Mouse (Mus musculus) CH12.LX (cell line): ENCODE data around the gene Rps16. TPM values are rescaled to one million over a fixed set of nuclear protein-coding genes. Genes with fewer than 3 reads are reported as not detected.

ENCODE experiments used
- DNase-seq: peaks from one replicate; pipeline ENCODE4 v3.0.0-alpha.2; 2013; ENCODE audit errors: extremely low read depth
- H3K27ac ChIP-seq: 2 replicates; pipeline ENCODE4 v1.5.1; 2012; ENCODE audit warnings: low read depth, mild to moderate bottlenecking, control low read depth, moderate library complexity; ENCODE audit not compliant: insufficient read depth
- H3K27me3 ChIP-seq: replicated peaks from 2 replicates; pipeline ENCODE3; 2012; ENCODE audit warnings: inconsistent platforms
- H3K36me3 ChIP-seq, 2 experiments: replicated peaks in 1 of 2; 2 replicates each; pipeline versions ENCODE3 to v1.6.1; 2012; ENCODE audit warnings: inconsistent platforms in 1 of 2, low read length in 1 of 2, mild to moderate bottlenecking in 1 of 2, mixed read lengths in 1 of 2, moderate library complexity in 1 of 2; ENCODE audit not compliant: control insufficient read depth in 1 of 2, insufficient read depth in 1 of 2
- H3K4me1 ChIP-seq, 2 experiments: 2 replicates each; pipeline ENCODE4 v1.6.1; 2012; ENCODE audit warnings: inconsistent platforms in 1 of 2, moderate library complexity in 1 of 2; ENCODE audit not compliant: insufficient read depth in 2 of 2, control insufficient read depth in 1 of 2
- H3K4me2 ChIP-seq: 2 replicates; pipeline ENCODE4 v1.6.1; 2012; ENCODE audit warnings: low read depth, mild to moderate bottlenecking, control low read depth; ENCODE audit not compliant: poor library complexity, insufficient read depth, severe bottlenecking
- H3K4me3 ChIP-seq, 3 experiments: fragments of 150-350 bp in 1 of 3; sonication (generic) in 1 of 3; replicated peaks in 1 of 3; 2 replicates each; pipeline versions ENCODE3 to v1.5.1; 2011 to 2012; ENCODE audit warnings: low read depth in 2 of 3, low read length in 2 of 3, mild to moderate bottlenecking in 2 of 3, moderate library complexity in 2 of 3, control low read depth in 1 of 3, improper control_type of control experiment in 1 of 3, inconsistent platforms in 1 of 3, mixed read lengths in 1 of 3; ENCODE audit not compliant: poor library complexity in 1 of 3
- H3K79me2 ChIP-seq: replicated peaks from 2 replicates; pipeline ENCODE4 v1.6.1; 2012; ENCODE audit warnings: mild to moderate bottlenecking, moderate library complexity; ENCODE audit not compliant: control insufficient read depth, poor library complexity, insufficient read depth, severe bottlenecking; ENCODE audit errors: extremely low read depth
- H3K9ac ChIP-seq: 2 replicates; pipeline ENCODE4 v1.6.1; 2012; ENCODE audit warnings: low read depth, mild to moderate bottlenecking, control low read depth, moderate library complexity; ENCODE audit not compliant: insufficient read depth
- H3K9me3 ChIP-seq: replicated peaks from 2 replicates; pipeline ENCODE3; 2012; ENCODE audit warnings: low read length, inconsistent platforms, mixed read lengths
- CHD1 ChIP-seq: IDR thresholded peaks from 2 replicates; pipeline ENCODE4 v1.6.1; 2012; ENCODE audit warnings: low read depth, low read length, improper control_type of control experiment, inconsistent platforms
- CTCF ChIP-seq, 2 experiments: IDR thresholded peaks in 1 of 2; conservative IDR thresholded peaks in 1 of 2; 2 replicates each; pipeline ENCODE4 v1.5.1; 2011 to 2012; ENCODE audit warnings: low read depth in 2 of 2, low read length in 2 of 2, improper control_type of control experiment in 1 of 2, inconsistent platforms in 1 of 2, mild to moderate bottlenecking in 1 of 2, moderate library complexity in 1 of 2
- E2F4 ChIP-seq: IDR thresholded peaks from 2 replicates; pipeline ENCODE4 v1.6.1; 2011; ENCODE audit warnings: low read depth, low read length, improper control_type of control experiment; ENCODE audit not compliant: insufficient replicate concordance
- ELF1 ChIP-seq: IDR thresholded peaks from 2 replicates; pipeline ENCODE4 v1.6.1; 2014; ENCODE audit warnings: low read depth, mild to moderate bottlenecking, inconsistent platforms, low read length, improper control_type of control experiment
- ETS1 ChIP-seq: conservative IDR thresholded peaks from 2 replicates; pipeline ENCODE4 v1.6.1; 2012; ENCODE audit warnings: low read depth, mild to moderate bottlenecking, inconsistent platforms, low read length, improper control_type of control experiment, moderate library complexity
- HCFC1 ChIP-seq: IDR thresholded peaks from 2 replicates; pipeline ENCODE4 v1.6.1; 2012; ENCODE audit warnings: low read depth, mild to moderate bottlenecking, inconsistent platforms, low read length, improper control_type of control experiment
- IRF4 ChIP-seq: IDR thresholded peaks from 2 replicates; pipeline ENCODE4 v1.6.1; 2014; ENCODE audit warnings: low read depth, mild to moderate bottlenecking, inconsistent platforms, low read length, improper control_type of control experiment
- KAT2A ChIP-seq: IDR thresholded peaks from 2 replicates; pipeline ENCODE4 v1.6.1; 2012; ENCODE audit warnings: low read length, improper control_type of control experiment, inconsistent platforms; ENCODE audit not compliant: insufficient replicate concordance
- MAX ChIP-seq: IDR thresholded peaks from 2 replicates; pipeline ENCODE4 v1.6.1; 2011; ENCODE audit warnings: low read length, improper control_type of control experiment
- MYC ChIP-seq: IDR thresholded peaks from 2 replicates; pipeline ENCODE4 v1.6.1; 2011; ENCODE audit warnings: low read depth, mild to moderate bottlenecking, improper control_type of control experiment, low read length
- NRF1 ChIP-seq: IDR thresholded peaks from 2 replicates; pipeline ENCODE4 v1.6.1; 2014; ENCODE audit warnings: low read depth, mild to moderate bottlenecking, inconsistent platforms, low read length, improper control_type of control experiment, moderate library complexity
- PAX5 ChIP-seq: IDR thresholded peaks from 2 replicates; pipeline ENCODE4 v1.6.1; 2012; ENCODE audit warnings: low read length, inconsistent platforms, mixed read lengths
- POLR2A ChIP-seq: IDR thresholded peaks from 2 replicates; pipeline ENCODE4 v1.6.1; 2011; ENCODE audit warnings: low read depth, mild to moderate bottlenecking, improper control_type of control experiment, low read length
- POLR2AphosphoS2 ChIP-seq: IDR thresholded peaks from 2 replicates; pipeline ENCODE4 v1.6.1; 2011; ENCODE audit warnings: low read depth, low read length, improper control_type of control experiment
- RAD21 ChIP-seq: IDR thresholded peaks from 2 replicates; pipeline ENCODE4 v1.6.1; 2011; ENCODE audit warnings: low read depth, mild to moderate bottlenecking, low read length, improper control_type of control experiment, moderate library complexity
- TCF12 ChIP-seq: IDR thresholded peaks from 2 replicates; pipeline ENCODE4 v1.6.1; 2014; ENCODE audit warnings: low read depth, mild to moderate bottlenecking, inconsistent platforms, low read length, improper control_type of control experiment
- USF1 ChIP-seq: IDR thresholded peaks from 2 replicates; pipeline ENCODE4 v1.6.1; 2014; ENCODE audit warnings: low read depth, mild to moderate bottlenecking, inconsistent platforms, low read length, improper control_type of control experiment
- ZKSCAN1 ChIP-seq: IDR thresholded peaks from 2 replicates; pipeline ENCODE4 v1.6.1; 2012; ENCODE audit warnings: low read depth, inconsistent platforms, low read length, improper control_type of control experiment, borderline replicate concordance
- ZMIZ1 ChIP-seq: IDR thresholded peaks from 2 replicates; pipeline ENCODE4 v1.6.1; 2012; ENCODE audit warnings: low read depth, mild to moderate bottlenecking, inconsistent platforms, low read length, improper control_type of control experiment
- ZNF384 ChIP-seq: IDR thresholded peaks from 2 replicates; pipeline ENCODE4 v1.6.1; 2012; ENCODE audit warnings: low read depth, low read length, improper control_type of control experiment, inconsistent platforms
- dilution Hi-C: fragments of 300-500 bp; cut with MboI; formaldehyde crosslinking; loops from 2 replicates; pipeline ENCODE4 v1.14.3; 2020; ENCODE audit warnings: low sequenced_read_pairs; ENCODE audit not compliant: extremely low pct_unique_long_range_greater_than_20kb, extremely low pct_ligation_motif_present
- in situ Hi-C: fragments of 300-500 bp; cut with MboI; formaldehyde crosslinking; loops from 3 replicates; pipeline ENCODE4 v1.14.3; 2019; ENCODE audit warnings: low sequenced_read_pairs, low pct_ligation_motif_present, low pct_unique_long_range_greater_than_20kb, mixed read lengths
- polyA plus RNA-seq: library from polyadenylated mRNA; unstranded; fragments of >175 nt; gene quantifications from 2 replicates; pipeline ENCODE4 v1.2.1, GENCODE M21; 2012; ENCODE audit warnings: low read depth; ENCODE audit not compliant: insufficient read length
- total RNA-seq, 2 experiments: library from RNA; depleted of rRNA; stranded (reverse); fragments of 300-350 nt in 1 of 2; fragments of >200 nt in 1 of 2; gene quantifications; 2 replicates each; pipeline ENCODE4 v1.2.3; 2012 to 2014

The Rps16 gene
- total and polyA plus RNA-seq, 3 experiments, result 66.7 to 2,040 (median 1,254) TPM

DNA sequence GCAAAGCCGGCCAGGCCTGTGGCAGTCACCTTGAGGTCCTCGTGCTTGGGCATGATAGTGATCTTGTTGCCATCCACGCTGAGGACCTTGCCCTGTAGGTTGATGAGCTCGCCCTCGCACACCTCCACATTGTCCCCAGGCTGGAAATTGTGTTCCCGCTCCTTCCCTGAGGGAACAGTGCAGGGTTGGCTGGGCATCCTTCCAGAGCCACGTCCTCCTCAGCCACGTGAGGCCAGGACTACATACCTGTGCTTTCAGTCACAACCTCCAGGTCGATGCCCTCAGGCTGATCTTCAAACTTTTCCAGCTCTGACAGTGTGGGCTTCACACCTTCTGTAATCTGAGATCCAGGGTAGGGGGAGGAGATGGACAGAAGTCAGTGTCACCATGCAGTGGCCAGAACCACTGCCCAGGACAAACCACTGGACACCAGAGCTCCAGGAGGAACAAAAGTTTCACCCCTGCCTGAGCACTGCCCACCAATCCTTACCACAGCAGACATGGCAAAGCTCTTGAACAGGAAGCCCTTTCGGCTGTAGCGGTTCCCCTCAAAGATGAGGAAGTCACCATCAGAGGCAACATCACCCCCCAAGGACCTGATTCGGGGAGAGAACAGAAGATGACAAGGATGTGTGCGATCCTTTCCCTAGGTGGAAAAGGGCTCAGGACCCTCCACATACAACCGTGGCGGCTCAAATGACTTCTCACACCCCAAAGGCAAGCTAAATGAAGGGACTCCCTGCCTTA is 28.3 kb upstream of the Rps16 start:
- in situ Hi-C loops (no loop called here), dilution Hi-C loops (no loop called here)
- H3K36me3 ChIP-seq, result peaks cover 89 to 96% of the 10 kb centered on the region in 2 experiments
- H3K27ac ChIP-seq, result no peak overlapping the region
- TF ChIP-seq ELF1, result no peak
- TF ChIP-seq IRF4, result no peak
- TF ChIP-seq MYC, result no peak
- no peak for TF ChIP-seq TCF12
- no peak for TF ChIP-seq USF1
- TF ChIP-seq ZMIZ1, result no peak
- TF ChIP-seq HCFC1, result no peak
- TF ChIP-seq RAD21, result no peak
- TF ChIP-seq E2F4, result no peak
- no peak for TF ChIP-seq POLR2A
- no peaks in the 10 kb centered on the region for H3K79me2 ChIP-seq
- no peak for DNase-seq
- no peaks in the 10 kb centered on the region for H3K4me1 ChIP-seq
- H3K4me2 ChIP-seq, result no peak overlapping the region
- H3K9me3 ChIP-seq, result no peaks in the 10 kb centered on the region
- H3K9ac ChIP-seq, result no peak overlapping the region
- no peaks in the 10 kb centered on the region for H3K27me3 ChIP-seq
- no peak overlapping the region for H3K4me3 ChIP-seq

- H3K9me3 ChIP-seq, result no peaks in the 10 kb centered on the region
- H3K4me3 ChIP-seq, result no peak overlapping the region
- H3K4me1 ChIP-seq, result no peaks in the 10 kb centered on the region
- no peak for DNase-seq
- no peaks in the 10 kb centered on the region for H3K79me2 ChIP-seq
- in situ Hi-C loops (no loop called here), dilution Hi-C loops (no loop called here)
- H3K27ac ChIP-seq, result no peak overlapping the region
- H3K9ac ChIP-seq, result no peak overlapping the region
- no peak overlapping the region for H3K4me2 ChIP-seq
- TF ChIP-seq ETS1, result no peak
- TF ChIP-seq CHD1, result no peak
- no peak for TF ChIP-seq ZKSCAN1
- TF ChIP-seq HCFC1, result no peak
- TF ChIP-seq MYC, result no peak
- TF ChIP-seq IRF4, result no peak
- TF ChIP-seq KAT2A, result no peak
- no peak for TF ChIP-seq CTCF (conservative IDR thresholded peaks at IDR 0.05 in 1 of 2, IDR thresholded peaks at IDR 0.05 in 1 of 2; ENCODE audit: low read depth in 2 of 2, low read length in 2 of 2)
- TF ChIP-seq POLR2AphosphoS2, result no peak
- TF ChIP-seq PAX5, result no peak
- no peak for TF ChIP-seq MAX
- TF ChIP-seq ZNF384, result no peak
- TF ChIP-seq NRF1, result no peak
- no peak for TF ChIP-seq RAD21
- no peak for TF ChIP-seq E2F4
- no peaks in the 10 kb centered on the region for H3K27me3 ChIP-seq
- peaks cover 85 to 94% of the 10 kb centered on the region in 2 experiments for H3K36me3 ChIP-seq
Observed at GRCm38 (mm10) chr7:28325293-28325692, 25.2 kb upstream of the Rps16 start.
